Mouse (Mus musculus) spleen, adult 2 months (tissue): ENCODE data around the gene Vmac. TPM values are rescaled to one million over a fixed set of nuclear protein-coding genes. Genes with fewer than 3 reads are reported as not detected.

Experiments
- DNase-seq, 2 experiments: peaks; one replicate each; pipeline versions ENCODE4 v3.0.0 to v3.0.0-alpha.2; 2012 to 2021; ENCODE audit warnings: low spot score in 2 of 2, low read depth in 1 of 2
- H3K27ac ChIP-seq: fragments of 200-500 bp; 2 replicates; pipeline ENCODE4 v1.5.1; 2012; ENCODE audit warnings: low read length, inconsistent platforms; ENCODE audit not compliant: insufficient read depth
- H3K27me3 ChIP-seq: fragments of 200-500 bp; 2 replicates; pipeline ENCODE4 v1.6.1; 2012; ENCODE audit warnings: mild to moderate bottlenecking, moderate library complexity, low read length, inconsistent platforms; ENCODE audit not compliant: control insufficient read depth, insufficient read depth
- H3K36me3 ChIP-seq: fragments of 200-500 bp; 2 replicates; pipeline ENCODE4 v1.6.1; 2012; ENCODE audit warnings: mild to moderate bottlenecking, low read length, inconsistent platforms; ENCODE audit not compliant: control insufficient read depth, insufficient read depth
- H3K4me1 ChIP-seq: fragments of 200-500 bp; 2 replicates; pipeline ENCODE4 v1.6.1; 2011; ENCODE audit warnings: inconsistent platforms; ENCODE audit not compliant: control insufficient read depth, insufficient read depth, insufficient read length
- H3K4me3 ChIP-seq: fragments of 200-500 bp; 2 replicates; pipeline ENCODE4 v1.5.1; 2011; ENCODE audit warnings: mild to moderate bottlenecking, inconsistent platforms; ENCODE audit not compliant: insufficient read depth, insufficient read length; ENCODE audit errors: extremely low read depth
- CTCF ChIP-seq: fragments of 200-500 bp; IDR thresholded peaks from 2 replicates; pipeline ENCODE4 v1.5.1; 2011; ENCODE audit warnings: mild to moderate bottlenecking, inconsistent platforms; ENCODE audit not compliant: insufficient read depth, insufficient read length, insufficient replicate concordance; ENCODE audit errors: extremely low read depth
- POLR2A ChIP-seq: fragments of 200-500 bp; IDR thresholded peaks from 2 replicates; pipeline ENCODE4 v1.6.1; 2011; ENCODE audit warnings: low read depth, low read length, inconsistent platforms
- WGBS: fragments of 180-500 bp; shearing (Covaris S2); methylation state at CpG from one replicate; pipeline ENCODE4 v1.1.7; 2018; 5-methylcytosine and 5-hydroxymethylcytosine counted together
- polyA plus RNA-seq: library from polyadenylated mRNA; depleted of rRNA; stranded (reverse); fragments of >200 nt; gene quantifications from 2 replicates; pipeline ENCODE4 v1.2.3, GENCODE M21; 2012

The Vmac gene
- polyA plus RNA-seq, 1 experiment: 20.3 TPM

DNA sequence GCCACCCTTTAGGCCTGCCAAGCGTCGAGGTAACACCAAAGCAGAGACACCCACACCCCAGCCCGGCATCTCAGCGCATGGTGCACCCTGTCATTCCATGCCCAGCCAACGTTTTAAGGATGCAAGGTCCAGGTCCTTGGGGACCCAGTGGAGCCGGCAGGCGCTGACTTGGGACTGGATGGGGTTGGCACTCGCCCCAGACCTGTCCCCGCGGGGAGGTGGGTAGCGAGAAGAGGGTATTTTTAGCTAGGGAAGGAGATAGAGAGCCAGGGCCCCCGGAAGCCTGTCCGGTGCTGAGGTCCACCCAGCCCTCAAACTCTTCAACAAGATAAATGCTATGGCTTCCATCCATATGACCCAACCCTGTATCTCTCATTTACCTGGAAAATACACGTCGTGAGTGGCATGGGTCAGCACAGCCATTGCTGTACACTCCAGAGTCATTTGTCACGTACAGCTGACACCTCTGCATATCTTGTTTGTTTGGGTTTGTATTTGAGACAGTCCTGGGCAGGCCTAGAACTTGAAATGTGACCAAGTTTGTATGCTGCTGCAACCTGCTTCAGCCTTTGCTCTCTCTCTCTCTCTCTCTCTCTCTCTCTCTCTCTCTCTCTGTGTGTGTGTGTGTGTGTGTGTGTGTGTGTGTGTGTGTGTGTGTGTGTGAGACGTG lies 22.4 kb upstream of the Vmac start:
- WGBS: 85% methylated on average over 17 of the region's 17 CpGs
- no peaks in the 10 kb centered on the region for H3K27me3 ChIP-seq
- H3K36me3 ChIP-seq: no peaks in the 10 kb centered on the region
- TF ChIP-seq POLR2A: no peak
- no peak for TF ChIP-seq CTCF
- DNase-seq: no peak
- H3K4me3 ChIP-seq: no peak overlapping the region
- no peak overlapping the region for H3K27ac ChIP-seq
- H3K4me1 ChIP-seq: no peaks in the 10 kb centered on the region

GRCm38 (mm10) chr17:56738221-56738620 lies 20.4 kb upstream of the Vmac start:
- no peak for TF ChIP-seq POLR2A
- TF ChIP-seq CTCF: no peak
- DNase-seq: no peak
- Histone ChIP-seq H3K4me1 (no peaks in the 10 kb centered on the region), H3K36me3 (no peaks in the 10 kb centered on the region), H3K27me3 (no peaks in the 10 kb centered on the region), H3K27ac (no peak overlapping the region), H3K4me3 (no peak overlapping the region)
- WGBS: 87% methylated on average over 10 of the region's 10 CpGs

DNA sequence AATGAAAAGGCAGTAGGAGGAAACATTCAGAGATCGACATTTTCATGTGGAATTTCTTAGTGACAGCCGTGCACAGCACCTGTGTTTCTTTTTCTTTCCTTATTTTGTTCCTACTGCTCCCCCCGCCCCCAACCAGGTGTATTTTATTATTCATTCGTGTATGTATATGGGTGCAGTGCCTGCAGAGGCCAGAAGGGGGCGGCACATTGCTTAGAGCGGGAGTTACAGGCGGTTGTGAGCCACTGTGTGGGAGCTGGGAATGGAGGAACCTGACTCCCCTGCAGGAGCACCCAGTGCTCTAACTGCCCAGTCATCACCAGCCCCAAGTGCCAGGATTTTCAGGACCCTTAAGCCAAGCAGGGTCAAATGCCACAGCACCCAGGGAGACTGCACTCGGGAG lies 18.7 kb upstream of the Vmac start:
- Histone ChIP-seq H3K27ac (no peak overlapping the region), H3K4me1 (no peaks in the 10 kb centered on the region), H3K4me3 (no peak overlapping the region), H3K27me3 (no peaks in the 10 kb centered on the region), H3K36me3 (no peaks in the 10 kb centered on the region)
- TF ChIP-seq POLR2A (no peak), CTCF (no peak)
- WGBS: 46% methylated on average over 8 of the region's 8 CpGs
- DNase-seq: no peak

DNA sequence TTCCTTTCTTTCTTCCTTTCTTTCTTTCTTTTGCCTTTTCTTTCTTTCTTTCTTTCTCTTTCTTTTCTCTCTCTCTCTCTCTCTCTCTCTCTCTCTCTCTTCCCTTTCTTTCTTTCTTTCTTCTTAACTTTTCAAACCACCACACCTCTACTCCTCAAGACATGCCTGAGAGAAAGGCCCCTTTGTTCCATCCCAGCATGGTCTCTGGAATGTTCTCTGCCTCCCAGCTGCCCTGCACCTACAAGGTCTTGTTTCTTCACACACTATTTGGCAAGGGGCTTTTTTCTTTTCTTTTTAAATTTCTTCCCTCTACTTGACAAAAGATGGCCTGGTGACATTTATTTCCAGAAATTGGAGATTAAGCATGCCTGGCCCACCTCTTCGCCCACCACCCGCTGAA lies 11.8 kb upstream of the Vmac start:
- TF ChIP-seq POLR2A (no peak), CTCF (no peak)
- Histone ChIP-seq H3K27me3 (no peaks in the 10 kb centered on the region), H3K27ac (no peak overlapping the region), H3K4me1 (no peaks in the 10 kb centered on the region), H3K4me3 (no peak overlapping the region), H3K36me3 (no peaks in the 10 kb centered on the region)
- 88% methylated on average over 2 of the region's 2 CpGs for WGBS
- no peak for DNase-seq

DNA sequence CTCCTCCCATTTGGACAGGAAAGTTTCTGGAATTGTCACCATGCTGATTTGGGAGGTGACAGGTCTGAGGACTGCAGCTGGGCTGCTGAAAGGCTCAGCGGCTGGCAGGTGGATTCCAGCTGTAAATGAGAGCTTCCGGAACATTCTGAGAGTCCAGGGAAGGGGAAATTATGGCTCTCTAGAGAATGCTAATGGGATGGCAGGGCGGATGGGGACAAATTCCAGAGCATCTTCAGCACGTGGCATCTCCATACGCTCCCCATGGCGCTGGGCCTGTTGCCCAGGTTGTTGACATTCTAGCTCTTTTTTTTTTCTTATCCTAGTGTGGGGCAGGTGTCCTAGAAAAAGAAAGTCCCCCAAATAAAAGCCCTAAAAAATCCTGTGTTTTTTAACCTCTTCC lies 11.3 kb upstream of the Vmac start:
- no peak overlapping the region for H3K4me3 ChIP-seq
- 82% methylated on average over 6 of the region's 6 CpGs for WGBS
- TF ChIP-seq POLR2A (no peak), CTCF (no peak)
- H3K36me3 ChIP-seq: no peaks in the 10 kb centered on the region
- H3K4me1 ChIP-seq: no peaks in the 10 kb centered on the region
- DNase-seq: no peak
- no peak overlapping the region for H3K27ac ChIP-seq
- no peaks in the 10 kb centered on the region for H3K27me3 ChIP-seq

DNA sequence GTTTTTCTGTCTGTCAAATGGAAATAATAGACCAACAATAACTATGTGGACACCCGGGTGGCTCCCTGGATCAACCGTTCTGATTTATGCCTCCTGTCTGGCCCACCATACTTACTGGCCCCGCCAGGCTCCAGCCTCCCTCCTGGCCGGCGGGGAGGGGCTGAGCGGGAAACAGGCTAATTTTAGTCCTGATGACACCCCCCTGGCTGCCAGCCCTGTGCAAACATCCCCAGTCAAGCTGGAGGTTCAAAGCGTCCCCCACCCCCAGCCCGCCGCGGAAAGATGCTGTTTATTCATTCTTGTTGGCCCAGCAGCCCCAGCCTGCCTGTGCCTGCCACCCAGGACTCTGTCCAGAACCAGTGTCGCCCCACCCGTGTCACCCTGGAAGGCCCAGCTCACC lies 10.3 kb upstream of the Vmac start:
- H3K4me1 ChIP-seq: no peaks in the 10 kb centered on the region
- H3K27ac ChIP-seq: no peak overlapping the region
- H3K36me3 ChIP-seq: peaks cover 5% of the 10 kb centered on the region; the same call in 1 of the 2 replicates
- TF ChIP-seq CTCF: no peak
- TF ChIP-seq POLR2A: no peak
- no peaks in the 10 kb centered on the region for H3K27me3 ChIP-seq
- WGBS: 37% methylated on average over 12 of the region's 12 CpGs
- no peak for DNase-seq
- H3K4me3 ChIP-seq: no peak overlapping the region

GRCm38 (mm10) chr17:56727659-56728058 lies 9.8 kb upstream of the Vmac start:
- no peak overlapping the region for H3K4me3 ChIP-seq
- H3K4me1 ChIP-seq: no peaks in the 10 kb centered on the region
- H3K27me3 ChIP-seq: no peaks in the 10 kb centered on the region
- peaks cover 9% of the 10 kb centered on the region for H3K36me3 ChIP-seq
- no peak for DNase-seq
- 33% methylated on average over 12 of the region's 12 CpGs for WGBS
- no peak for TF ChIP-seq POLR2A
- TF ChIP-seq CTCF: no peak
- no peak overlapping the region for H3K27ac ChIP-seq
